Mouse (Mus musculus) cerebellum, postnatal 4 days (tissue): ENCODE measurements at regions not wholly inside any gene's neighbourhood (a gene's known extent, or its start where the extent isn't known, plus 50 kb on each side); places are given as distances from the start of the nearest gene placed in this dataset.

Experiments used
- DNase-seq, 2 experiments: peaks; one replicate each; pipeline ENCODE4 v3.0.0; 2022; ENCODE audit warnings: low spot score in 2 of 2, mixed read lengths in 1 of 2

- no peak for DNase-seq
Measured at GRCm38 (mm10) chr5:29142957-29143356, 52.8 kb upstream of the Rnf32 start.

GRCm38 (mm10) chr5:29142502-29142901, 53.3 kb upstream of the Rnf32 start:
- no peak for DNase-seq

GRCm38 (mm10) chr5:29137481-29137880, 58.3 kb upstream of the Rnf32 start:
- DNase-seq = no peak

GRCm38 (mm10) chr5:29132261-29132660, 63.5 kb upstream of the Rnf32 start:
- no peak for DNase-seq

- DNase-seq = no peak
Measured at GRCm38 (mm10) chr5:29131762-29132161, 64.0 kb upstream of the Rnf32 start.

- DNase-seq = no peak
Measured at GRCm38 (mm10) chr5:29129724-29130123, 66.1 kb upstream of the Rnf32 start.

- DNase-seq = no peak
Measured at GRCm38 (mm10) chr5:29116942-29117341, 78.8 kb upstream of the Rnf32 start.

GRCm38 (mm10) chr5:29112531-29112930, 83.3 kb upstream of the Rnf32 start:
- DNase-seq = no peak

- DNase-seq = no peak
Measured at GRCm38 (mm10) chr5:29107276-29107675, 88.5 kb upstream of the Rnf32 start.

GRCm38 (mm10) chr5:29083288-29083687, 112.5 kb upstream of the Rnf32 start:
- DNase-seq = no peak

- no peak for DNase-seq
Measured at GRCm38 (mm10) chr5:29054393-29054792, 141.4 kb upstream of the Rnf32 start.

- peak in 1 of 2 experiments; percentile 28 for DNase-seq
Measured at GRCm38 (mm10) chr5:29036636-29037035, 159.2 kb upstream of the Rnf32 start.

GRCm38 (mm10) chr5:29033462-29033997, 162.3 kb upstream of the Rnf32 start:
- DNase-seq = no peak

GRCm38 (mm10) chr5:29030525-29030924, 165.3 kb upstream of the Rnf32 start:
- DNase-seq = no peak

- DNase-seq = no peak
Measured at GRCm38 (mm10) chr5:29029957-29030356, 165.8 kb upstream of the Rnf32 start.

- no peak for DNase-seq
Measured at GRCm38 (mm10) chr5:29025045-29025444, 170.7 kb upstream of the Rnf32 start.

- peak in 1 of 2 experiments; percentile 12 for DNase-seq
Measured at GRCm38 (mm10) chr5:28992796-28993195, 203.0 kb upstream of the Rnf32 start.

GRCm38 (mm10) chr5:28979932-28980331, 215.9 kb upstream of the Rnf32 start:
- no peak for DNase-seq

GRCm38 (mm10) chr5:28970404-28970803, 225.4 kb upstream of the Rnf32 start:
- DNase-seq = no peak

GRCm38 (mm10) chr5:28955036-28955435, 240.8 kb upstream of the Rnf32 start:
- no peak for DNase-seq

- no peak for DNase-seq
Measured at GRCm38 (mm10) chr5:28947465-28947864, 248.3 kb upstream of the Rnf32 start.

- DNase-seq = no peak
Measured at GRCm38 (mm10) chr5:28943571-28944316, 252.0 kb upstream of the Rnf32 start.

- DNase-seq = no peak
Measured at GRCm38 (mm10) chr5:28940972-28941371, 254.8 kb upstream of the Rnf32 start.
